Mouse (Mus musculus) liver, embryonic 14.5 days (tissue): ENCODE measurements around the gene 2310057N15Rik. TPM values are rescaled to one million over a fixed set of nuclear protein-coding genes. Genes with fewer than 3 reads are reported as not detected.

Source experiments
- ATAC-seq: fragments of 200-750 bp; cut with Nextera tagmentation; 2 replicates; pipeline ENCODE4 v1.8.0; 2017; ENCODE audit warnings: moderate number of reproducible peaks, mild to moderate bottlenecking, moderate library complexity; ENCODE audit not compliant: insufficient read depth
- DNase-seq, 3 experiments: peaks; one replicate each; pipeline ENCODE4 v3.0.0-alpha.2; 2012 to 2013; ENCODE audit warnings: low read depth in 3 of 3, low spot score in 3 of 3
- H3K27ac ChIP-seq: fragments of 300-500 bp; sonication (generic); 2 replicates; pipeline ENCODE4 v1.5.1; 2014; ENCODE audit warnings: moderate library complexity, mild to moderate bottlenecking, control low read depth, inconsistent platforms
- H3K27me3 ChIP-seq: fragments of 300-500 bp; sonication (generic); 2 replicates; pipeline ENCODE4 v1.6.1; 2014; ENCODE audit warnings: mild to moderate bottlenecking, low read length, moderate library complexity; ENCODE audit not compliant: control insufficient read depth, insufficient read depth
- H3K36me3 ChIP-seq: fragments of 300-500 bp; sonication (generic); replicated peaks from 2 replicates; pipeline ENCODE4 v1.6.1; 2014; ENCODE audit warnings: low read depth; ENCODE audit not compliant: control insufficient read depth, insufficient read depth
- H3K4me1 ChIP-seq, 2 experiments: fragments of 200-500 bp in 1 of 2; fragments of 300-500 bp in 1 of 2; sonication (generic) in 1 of 2; replicated peaks; 2 replicates each; pipeline ENCODE4 v1.6.1; 2012 to 2014; ENCODE audit warnings: antibody characterized with exemption in 1 of 2, inconsistent platforms in 1 of 2, low read length in 1 of 2; ENCODE audit not compliant: control insufficient read depth in 2 of 2, insufficient read depth in 2 of 2
- H3K4me2 ChIP-seq: fragments of 300-500 bp; sonication (generic); 2 replicates; pipeline ENCODE4 v1.6.1; 2014; ENCODE audit warnings: low read depth, mild to moderate bottlenecking, control low read depth, moderate library complexity
- H3K4me3 ChIP-seq, 2 experiments: fragments of 200-500 bp in 1 of 2; fragments of 300-500 bp in 1 of 2; sonication (generic) in 1 of 2; 2 replicates each; pipeline ENCODE4 v1.5.1; 2012 to 2014; ENCODE audit warnings: low read depth in 2 of 2, low read length in 2 of 2, mild to moderate bottlenecking in 2 of 2, control low read depth in 1 of 2, inconsistent platforms in 1 of 2, moderate library complexity in 1 of 2; ENCODE audit not compliant: insufficient read depth in 1 of 2
- H3K9ac ChIP-seq: fragments of 300-500 bp; sonication (generic); replicated peaks from 2 replicates; pipeline ENCODE4 v1.6.1; 2014; ENCODE audit warnings: mild to moderate bottlenecking, control low read depth, moderate library complexity
- H3K9me3 ChIP-seq: fragments of 300-500 bp; sonication (generic); 2 replicates; pipeline ENCODE4 v1.6.1; 2016; ENCODE audit warnings: low read length, mixed read lengths; ENCODE audit not compliant: control insufficient read depth
- CTCF ChIP-seq: IDR thresholded peaks from 2 replicates; pipeline ENCODE4 v1.5.1; 2016; ENCODE audit warnings: antibody characterized with exemption, low read depth, control low read depth
- EP300 ChIP-seq: IDR thresholded peaks from 2 replicates; pipeline ENCODE4 v1.6.1; 2016; ENCODE audit warnings: antibody characterized with exemption, low read depth
- WGBS: fragments of 180-500 bp; shearing (Covaris S2); extraction: QIAGEN DNeasy Blood & Tissue Kit; methylation state at CpG from one replicate; pipeline ENCODE4 v1.1.7; 2014; ENCODE audit not compliant: insufficient replicate concordance; 5-methylcytosine and 5-hydroxymethylcytosine counted together
- polyA plus RNA-seq, 2 experiments: library from polyadenylated mRNA; depleted of rRNA in 1 of 2; stranded (reverse) in 1 of 2; unstranded in 1 of 2; fragments of >200 nt; fragmentation: Nextera tagmentation in 1 of 2; extraction: Ambion mirVana in 1 of 2; gene quantifications; 2 replicates each; pipeline versions ENCODE4 v1.2.1 to v1.2.3; 2012 to 2014

The 2310057N15Rik gene
- polyA plus RNA-seq, 2 experiments: not detected

- DNase-seq (no peak), ATAC-seq (no peak)
- Histone ChIP-seq H3K9ac (no peak overlapping the region), H3K4me2 (no peak overlapping the region), H3K4me3 (no peak overlapping the region), H3K27ac (no peak overlapping the region), H3K4me1 (no peaks in the 10 kb centered on the region), H3K27me3 (no peaks in the 10 kb centered on the region), H3K36me3 (no peaks in the 10 kb centered on the region), H3K9me3 (no peaks in the 10 kb centered on the region)
- WGBS: 39% methylated on average over 2 of the region's 2 CpGs
- TF ChIP-seq EP300: no peak
- no peak for TF ChIP-seq CTCF
Measured at GRCm38 (mm10) chr16:88735391-88735790, 38.6 kb downstream of the 2310057N15Rik start.

GRCm38 (mm10) chr16:88728812-88729275 is 45.2 kb downstream of the 2310057N15Rik start, which contains the start of gene Krtap13-1:
Gene Krtap13-1, plus strand, starts transcription at chr16:88728862.
- no peak for TF ChIP-seq EP300
- TF ChIP-seq CTCF: no peak
- Histone ChIP-seq H3K36me3 (no peaks in the 10 kb centered on the region), H3K27ac (no peak within 1 kb of the TSS), H3K4me3 (no peak within 1 kb of the TSS), H3K9me3 (no peaks in the 10 kb centered on the region), H3K4me1 (no peaks in the 10 kb centered on the region), H3K27me3 (no peaks in the 10 kb centered on the region), H3K4me2 (no peak within 1 kb of the TSS), H3K9ac (no peak within 1 kb of the TSS)
- ATAC-seq (no peak), DNase-seq (no peak)
- WGBS: 44% methylated on average over 4 of the region's 4 CpGs

Other genes starting within 250 kb of the 2310057N15Rik start
- gene Cldn8, start 211.0 kb downstream of the 2310057N15Rik start, polyA plus RNA-seq (2012; rRNA removed): 0.02 and 0.15 TPM in 2 replicates
- gene Cldn8, start 211.0 kb downstream of the 2310057N15Rik start, polyA plus RNA-seq (2014; fragmentation: Nextera tagmentation; extraction: Ambion mirVana): 0.05 and 0.06 TPM in 2 replicates
- not detected in 2 replicates for gene Krtap24-1, start 161.9 kb downstream of the 2310057N15Rik start, polyA plus RNA-seq (2012; rRNA removed)
- not detected in 2 replicates for gene Krtap24-1, start 161.9 kb downstream of the 2310057N15Rik start, polyA plus RNA-seq (2014; fragmentation: Nextera tagmentation; extraction: Ambion mirVana)
- gene 2310079G19Rik, start 146.5 kb downstream of the 2310057N15Rik start, polyA plus RNA-seq (2012; rRNA removed): not detected in 2 replicates
- not detected in 2 replicates for gene 2310079G19Rik, start 146.5 kb downstream of the 2310057N15Rik start, polyA plus RNA-seq (2014; fragmentation: Nextera tagmentation; extraction: Ambion mirVana)
- not detected in 2 replicates for gene Krtap26-1, start 126.4 kb downstream of the 2310057N15Rik start, polyA plus RNA-seq (2012; rRNA removed)
- not detected in 2 replicates for gene Krtap26-1, start 126.4 kb downstream of the 2310057N15Rik start, polyA plus RNA-seq (2014; fragmentation: Nextera tagmentation; extraction: Ambion mirVana)
- not detected in 2 replicates for gene Krtap27-1, start 102.5 kb downstream of the 2310057N15Rik start, polyA plus RNA-seq (2012; rRNA removed)
- not detected in 2 replicates for gene Krtap27-1, start 102.5 kb downstream of the 2310057N15Rik start, polyA plus RNA-seq (2014; fragmentation: Nextera tagmentation; extraction: Ambion mirVana)
- not detected in 2 replicates for gene 2310061N02Rik, start 66.2 kb downstream of the 2310057N15Rik start, polyA plus RNA-seq (2012; rRNA removed)
- gene 2310061N02Rik, start 66.2 kb downstream of the 2310057N15Rik start, polyA plus RNA-seq (2014; fragmentation: Nextera tagmentation; extraction: Ambion mirVana): not detected in 2 replicates
- not detected in 2 replicates for gene Krtap13-1, start 45.3 kb downstream of the 2310057N15Rik start, polyA plus RNA-seq (2012; rRNA removed)
- gene Krtap13-1, start 45.3 kb downstream of the 2310057N15Rik start, polyA plus RNA-seq (2014; fragmentation: Nextera tagmentation; extraction: Ambion mirVana): not detected in 2 replicates
- gene Krtap13, start 22.6 kb downstream of the 2310057N15Rik start, polyA plus RNA-seq (2012; rRNA removed): not detected in 2 replicates
- not detected in 2 replicates for gene Krtap13, start 22.6 kb downstream of the 2310057N15Rik start, polyA plus RNA-seq (2014; fragmentation: Nextera tagmentation; extraction: Ambion mirVana)
- gene 2310034C09Rik, start 15.4 kb downstream of the 2310057N15Rik start, polyA plus RNA-seq (2012; rRNA removed): not detected in 2 replicates
- gene 2310034C09Rik, start 15.4 kb downstream of the 2310057N15Rik start, polyA plus RNA-seq (2014; fragmentation: Nextera tagmentation; extraction: Ambion mirVana): not detected in 2 replicates
- gene Gm5965, start 3.7 kb upstream of the 2310057N15Rik start, polyA plus RNA-seq (2012; rRNA removed): not detected in 2 replicates
- not detected in 2 replicates for gene Gm5965, start 3.7 kb upstream of the 2310057N15Rik start, polyA plus RNA-seq (2014; fragmentation: Nextera tagmentation; extraction: Ambion mirVana)
- gene Gm20741, start 38.0 kb upstream of the 2310057N15Rik start, polyA plus RNA-seq (2012; rRNA removed): not detected in 2 replicates
- not detected in 2 replicates for gene Gm20741, start 38.0 kb upstream of the 2310057N15Rik start, polyA plus RNA-seq (2014; fragmentation: Nextera tagmentation; extraction: Ambion mirVana)
- not detected in 2 replicates for gene Krtap15, start 46.0 kb upstream of the 2310057N15Rik start, polyA plus RNA-seq (2012; rRNA removed)
- not detected in 2 replicates for gene Krtap15, start 46.0 kb upstream of the 2310057N15Rik start, polyA plus RNA-seq (2014; fragmentation: Nextera tagmentation; extraction: Ambion mirVana)
- gene Krtap14, start 51.9 kb upstream of the 2310057N15Rik start, polyA plus RNA-seq (2012; rRNA removed): not detected in 2 replicates
- not detected in 2 replicates for gene Krtap14, start 51.9 kb upstream of the 2310057N15Rik start, polyA plus RNA-seq (2014; fragmentation: Nextera tagmentation; extraction: Ambion mirVana)
- not detected in 2 replicates for gene Krtap19-1, start 95.2 kb upstream of the 2310057N15Rik start, polyA plus RNA-seq (2012; rRNA removed)
- not detected in 2 replicates for gene Krtap19-1, start 95.2 kb upstream of the 2310057N15Rik start, polyA plus RNA-seq (2014; fragmentation: Nextera tagmentation; extraction: Ambion mirVana)
- not detected in 2 replicates for gene Krtap19-2, start 100.1 kb upstream of the 2310057N15Rik start, polyA plus RNA-seq (2012; rRNA removed)
- not detected in 2 replicates for gene Krtap19-2, start 100.1 kb upstream of the 2310057N15Rik start, polyA plus RNA-seq (2014; fragmentation: Nextera tagmentation; extraction: Ambion mirVana)
- not detected in 2 replicates for gene Krtap19-3, start 103.8 kb upstream of the 2310057N15Rik start, polyA plus RNA-seq (2012; rRNA removed)
- gene Krtap19-3, start 103.8 kb upstream of the 2310057N15Rik start, polyA plus RNA-seq (2014; fragmentation: Nextera tagmentation; extraction: Ambion mirVana): not detected in 2 replicates
- not detected in 2 replicates for gene Krtap19-4, start 110.9 kb upstream of the 2310057N15Rik start, polyA plus RNA-seq (2012; rRNA removed)
- not detected in 2 replicates for gene Krtap19-4, start 110.9 kb upstream of the 2310057N15Rik start, polyA plus RNA-seq (2014; fragmentation: Nextera tagmentation; extraction: Ambion mirVana)
- not detected in 2 replicates for gene Krtap19-5, start 122.3 kb upstream of the 2310057N15Rik start, polyA plus RNA-seq (2012; rRNA removed)
- not detected in 2 replicates for gene Krtap19-5, start 122.3 kb upstream of the 2310057N15Rik start, polyA plus RNA-seq (2014; fragmentation: Nextera tagmentation; extraction: Ambion mirVana)
- not detected in 2 replicates for gene Krtap19-9b, start 158.1 kb upstream of the 2310057N15Rik start, polyA plus RNA-seq (2012; rRNA removed)
- gene Krtap19-9b, start 158.1 kb upstream of the 2310057N15Rik start, polyA plus RNA-seq (2014; fragmentation: Nextera tagmentation; extraction: Ambion mirVana): not detected in 2 replicates
- gene Krtap16-3, start 188.7 kb upstream of the 2310057N15Rik start, polyA plus RNA-seq (2012; rRNA removed): not detected in 2 replicates
- gene Krtap16-3, start 188.7 kb upstream of the 2310057N15Rik start, polyA plus RNA-seq (2014; fragmentation: Nextera tagmentation; extraction: Ambion mirVana): not detected in 2 replicates
- not detected in 2 replicates for gene Krtap22-2, start 236.6 kb upstream of the 2310057N15Rik start, polyA plus RNA-seq (2012; rRNA removed)
- gene Krtap22-2, start 236.6 kb upstream of the 2310057N15Rik start, polyA plus RNA-seq (2014; fragmentation: Nextera tagmentation; extraction: Ambion mirVana): not detected in 2 replicates
- not detected in 2 replicates for gene Gm10229, start 241.1 kb upstream of the 2310057N15Rik start, polyA plus RNA-seq (2012; rRNA removed)
- not detected in 2 replicates for gene Gm10229, start 241.1 kb upstream of the 2310057N15Rik start, polyA plus RNA-seq (2014; fragmentation: Nextera tagmentation; extraction: Ambion mirVana)